In genomic region chr9:44916196-44916595, GRCm38 (mm10) we compare ENCODE assay signal across 9 mouse cellular contexts. TPM values are rescaled to one million over a fixed set of nuclear protein-coding genes. Genes with fewer than 3 reads are reported as not detected.
DNase-seq lines count a peak whose midpoint lies in the region; ATAC-seq and TF ChIP-seq lines count a peak whose summit lies in the region.
"Had no signal": no experiment of that assay in that cellular context is flagged by ENCODE, and none has a peak within 500 bp of the region (broad histone marks: within the 10 kb centered on the region; RNA-seq: fewer than 3 reads in every experiment).

No protein-coding gene starts in this region.

- no peak for TF ChIP-seq EP300 in heart, adult 2 months (IDR thresholded peaks at IDR 0.05; ENCODE audit: insufficient read depth, low read depth, low read length)

- no peak overlapping the region for H3K4me2 ChIP-seq in heart, embryonic 11.5 days
- H3K4me2 ChIP-seq: embryonic facial prominence, embryonic 13.5 days had no signal

- TF ChIP-seq POLR2A in heart, adult 2 months (IDR thresholded peaks at IDR 0.05; ENCODE audit: insufficient read depth, low read depth, low read length), result no peak

- H3K4me3 ChIP-seq in heart, adult 2 months, result no peak overlapping the region
- H3K4me3 ChIP-seq in heart, embryonic 11.5 days (ENCODE audit: low read depth, low read length), result no peak overlapping the region
- H3K4me3 ChIP-seq: embryonic facial prominence, embryonic 13.5 days had no signal

- no peak overlapping the region for H3K27ac ChIP-seq in heart, adult 2 months
- no peak overlapping the region for H3K27ac ChIP-seq in heart, embryonic 11.5 days (ENCODE audit: low read depth, low read length)
- H3K27ac ChIP-seq: embryonic facial prominence, embryonic 13.5 days had no signal

- no peak overlapping the region for H3K9ac ChIP-seq in heart, adult 2 months (ENCODE audit: low read depth, low read length)
- H3K9ac ChIP-seq in heart, embryonic 11.5 days (ENCODE audit: low read depth, low read length), result no peak overlapping the region
- H3K9ac ChIP-seq: embryonic facial prominence, embryonic 13.5 days had no signal

- intact Hi-C loops in heart, adult 2 months (cut with DNase I), result loop anchor here (2.0 kb wide), 1 partner anchor 79 kb away; no protein-coding TSS in a partner anchor

- H3K36me3 ChIP-seq in heart, adult 2 months (ENCODE audit: control insufficient read depth, insufficient read depth, low read length), result peaks cover 36% of the 10 kb centered on the region
- H3K36me3 ChIP-seq in heart, embryonic 11.5 days (ENCODE audit: control insufficient read depth, insufficient read depth, low read length), result peaks cover 16% of the 10 kb centered on the region

- ATAC-seq in heart, embryonic 11.5 days (replicated peaks; ENCODE audit: insufficient number of reproducible peaks, low FRiP score, low TSS enrichment), result no peak

- H3K9me3 ChIP-seq in heart, embryonic 11.5 days (replicated peaks; ENCODE audit: control insufficient read depth, low read length), result no peaks in the 10 kb centered on the region
- H3K9me3 ChIP-seq: embryonic facial prominence, embryonic 13.5 days had no signal

- TF ChIP-seq CTCF in heart, adult 2 months (IDR thresholded peaks at IDR 0.05), result peak; percentile 82

- no peaks in the 10 kb centered on the region for H3K27me3 ChIP-seq in heart, adult 2 months (ENCODE audit: control insufficient read depth, insufficient read depth, low read length)
- no peaks in the 10 kb centered on the region for H3K27me3 ChIP-seq in heart, embryonic 11.5 days (ENCODE audit: control insufficient read depth, insufficient read depth, low read length)
- H3K27me3 ChIP-seq: embryonic facial prominence, embryonic 13.5 days had no signal

- H3K79me2 ChIP-seq in heart, adult 2 months (replicated peaks; ENCODE audit: control insufficient read depth, insufficient read depth, low read length), result peaks cover 6% of the 10 kb centered on the region

- 31% methylated on average over 1 of the region's 1 CpGs for WGBS in heart, adult 2 months
- WGBS in heart, embryonic 11.5 days (ENCODE audit: insufficient replicate concordance), result 73% methylated on average over 1 of the region's 1 CpGs

- H3K4me1 ChIP-seq in heart, adult 2 months (ENCODE audit: control insufficient read depth, insufficient read depth, low read length), result peaks cover 3% of the 10 kb centered on the region
- peaks cover 15% of the 10 kb centered on the region for H3K4me1 ChIP-seq in heart, embryonic 11.5 days (ENCODE audit: control insufficient read depth, insufficient read depth, low read length)

- peak; percentile 20 to 37 for DNase-seq in heart, adult 2 months
- DNase-seq in right cerebral cortex, adult 2 months (ENCODE audit: low spot score in 2 of 2), result peak; percentile 44 to 56
- no peak for DNase-seq in right cerebral cortex, postnatal 36 days (ENCODE audit: low spot score in 2 of 2)
- peak; percentile 67 for DNase-seq in brain, adult 2 months (ENCODE audit: low read depth, low spot score)
- DNase-seq in induced T-regulatory cell, adult 2 months (ENCODE audit: low read depth), result peak; percentile 84
- DNase-seq in retina, postnatal 1 day, result peak; percentile 55
- no peak for DNase-seq in Muller cell, postnatal 12 days (ENCODE audit: inconsistent ontology term)

RNA-seq across cellular contexts. Expression of gene Atp5l, which starts 4.3 kb away (rescaled TPM):
- 1,000 to 10,000 TPM; 1,478 to 1,698 TPM for total RNA-seq in heart, adult 2 months (2021)
- polyA plus RNA-seq in heart, adult 2 months (2012; rRNA removed), result 1,092 and 1,784 TPM in 2 replicates
- 943 and 1,030 TPM in 2 replicates for polyA plus RNA-seq in heart, embryonic 11.5 days (2014; fragmentation: Nextera tagmentation; extraction: Ambion mirVana)

RNA-seq across cellular contexts. Expression of gene Kmt2a, which starts 35.1 kb away (rescaled TPM):
- total RNA-seq in heart, adult 2 months (2021), result 10 to 100 TPM; 25.7 to 25.9 TPM
- 11.8 and 12.9 TPM in 2 replicates for polyA plus RNA-seq in heart, adult 2 months (2012; rRNA removed)
- 7.3 and 13.9 TPM in 2 replicates for polyA plus RNA-seq in heart, embryonic 11.5 days (2014; fragmentation: Nextera tagmentation; extraction: Ambion mirVana)

RNA-seq across cellular contexts. Expression of gene Ube4a, which starts 49.2 kb away (rescaled TPM):
- 10 to 100 TPM; 36.1 to 39.6 TPM for total RNA-seq in heart, adult 2 months (2021)
- 8.4 and 17.0 TPM in 2 replicates for polyA plus RNA-seq in heart, adult 2 months (2012; rRNA removed)
- polyA plus RNA-seq in heart, embryonic 11.5 days (2014; fragmentation: Nextera tagmentation; extraction: Ambion mirVana), result 22.7 and 26.5 TPM in 2 replicates

Comparison
In these comparisons a context has a peak if more than half of its experiments do, and no peak if none do; other contexts are left out.
1. DNase-seq: peak in heart, adult 2 months (2 of 2), right cerebral cortex, adult 2 months (2 of 2), brain, adult 2 months (single experiment), induced T-regulatory cell, adult 2 months (single experiment) and retina, postnatal 1 day (single experiment); none in right cerebral cortex, postnatal 36 days (0 of 2) and Muller cell, postnatal 12 days (single experiment).